Mouse (Mus musculus) midbrain, embryonic 15.5 days (tissue): ENCODE results near the gene Pear1. TPM values are rescaled to one million over a fixed set of nuclear protein-coding genes. Genes with fewer than 3 reads are reported as not detected.

Source experiments
- ATAC-seq: fragments of 200-750 bp; cut with Nextera tagmentation; replicated peaks from 2 replicates; pipeline ENCODE4 v1.8.0; 2017; ENCODE audit warnings: moderate TSS enrichment
- H3K27ac ChIP-seq: fragments of 300-500 bp; sonication (generic); 2 replicates; pipeline ENCODE4 v1.5.1; 2015; ENCODE audit warnings: mild to moderate bottlenecking, inconsistent platforms
- H3K27me3 ChIP-seq: fragments of 300-500 bp; sonication (generic); replicated peaks from 2 replicates; pipeline ENCODE4 v1.6.1; 2015; ENCODE audit warnings: inconsistent platforms
- H3K36me3 ChIP-seq: fragments of 300-500 bp; sonication (generic); replicated peaks from 2 replicates; pipeline ENCODE4 v1.6.1; 2015; ENCODE audit warnings: inconsistent platforms
- H3K4me1 ChIP-seq: fragments of 300-500 bp; sonication (generic); 2 replicates; pipeline ENCODE4 v1.6.1; 2015; ENCODE audit warnings: inconsistent platforms
- H3K4me2 ChIP-seq: fragments of 300-500 bp; sonication (generic); 2 replicates; pipeline ENCODE4 v1.6.1; 2015; ENCODE audit warnings: inconsistent platforms, mild to moderate bottlenecking, moderate library complexity
- H3K4me3 ChIP-seq: fragments of 300-500 bp; sonication (generic); 2 replicates; pipeline ENCODE4 v1.5.1; 2015; ENCODE audit warnings: mild to moderate bottlenecking, inconsistent platforms
- H3K9ac ChIP-seq: fragments of 300-500 bp; sonication (generic); 2 replicates; pipeline ENCODE4 v1.6.1; 2015; ENCODE audit warnings: mild to moderate bottlenecking, inconsistent platforms
- H3K9me3 ChIP-seq: fragments of 300-500 bp; sonication (generic); 2 replicates; pipeline ENCODE4 v1.6.1; 2016; ENCODE audit warnings: inconsistent platforms
- WGBS: fragments of 180-500 bp; shearing (Covaris S2); methylation state at CpG from one replicate; pipeline ENCODE4 v1.1.7; 2015; ENCODE audit warnings: mixed read lengths; 5-methylcytosine and 5-hydroxymethylcytosine counted together
- polyA plus RNA-seq: library from polyadenylated mRNA; unstranded; fragments of >200 nt; fragmentation: Nextera tagmentation; extraction: Ambion mirVana; gene quantifications from 2 replicates; pipeline ENCODE4 v1.2.1, GENCODE M21; 2015

Pear1 gene
- polyA plus RNA-seq, 1 experiment from 2014 or later, result 8.6 TPM

DNA sequence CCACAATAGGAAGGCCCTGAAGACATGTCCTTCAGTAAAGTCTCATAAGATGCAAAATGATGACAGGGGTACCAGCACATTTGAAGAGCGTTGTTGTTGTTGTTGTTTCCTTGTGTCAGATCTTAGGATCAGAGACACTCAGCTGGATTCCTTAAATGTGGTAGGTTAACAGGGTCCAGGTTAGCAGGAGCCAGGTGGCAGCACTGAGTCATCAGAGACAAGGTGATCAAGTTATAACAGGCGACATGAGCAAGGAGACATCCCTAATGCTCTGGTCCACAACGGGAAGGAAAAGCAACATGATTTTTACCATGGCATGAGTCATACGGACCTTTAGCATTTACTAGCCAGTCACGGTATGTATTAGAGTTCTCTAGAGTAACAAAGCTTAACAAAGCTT, 9.4 kb upstream of the Pear1 start:
- Histone ChIP-seq H3K27ac (no peak overlapping the region), H3K27me3 (no peaks in the 10 kb centered on the region), H3K9me3 (no peaks in the 10 kb centered on the region), H3K4me1 (no peaks in the 10 kb centered on the region), H3K36me3 (no peaks in the 10 kb centered on the region), H3K4me2 (no peak overlapping the region), H3K4me3 (no peak overlapping the region), H3K9ac (no peak overlapping the region)
- 73% methylated on average over 5 of the region's 5 CpGs for WGBS
- ATAC-seq, result no peak

DNA sequence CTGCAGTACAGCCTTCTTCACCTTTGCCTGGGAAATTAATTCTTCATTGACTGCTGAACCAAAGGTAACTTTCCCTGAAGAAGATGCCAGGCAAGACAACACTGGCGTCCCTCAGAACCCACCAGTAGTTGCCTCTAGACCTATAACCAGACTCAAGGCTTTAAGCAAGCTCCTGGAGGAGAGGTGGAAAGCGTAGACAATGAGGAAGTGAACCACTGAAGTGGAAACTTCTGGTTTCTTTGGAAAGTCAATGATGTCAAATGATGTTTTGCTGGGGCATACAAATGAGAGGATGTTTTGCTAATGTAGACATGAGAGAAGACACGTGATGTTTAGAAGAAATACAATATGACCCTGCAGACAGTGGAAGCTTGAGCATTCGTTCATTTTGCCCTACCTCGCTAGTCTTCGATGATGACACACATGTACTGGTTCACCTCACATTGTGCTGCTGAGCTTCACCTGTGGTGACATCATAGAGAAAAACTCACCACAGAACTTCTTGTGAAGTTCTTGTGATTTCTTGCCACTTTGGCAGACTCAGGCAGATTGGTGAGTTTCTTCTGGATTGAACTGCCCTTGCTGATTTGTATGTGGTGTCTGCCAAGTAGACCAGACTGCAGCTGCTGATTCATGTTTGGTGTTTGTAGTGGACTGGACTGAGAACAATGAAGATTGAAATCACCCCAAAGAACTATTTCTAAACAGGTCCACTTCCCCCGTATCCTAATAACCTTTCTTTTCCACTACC, 8.2 kb upstream of the Pear1 start:
- Histone ChIP-seq H3K27me3 (no peaks in the 10 kb centered on the region), H3K9me3 (no peaks in the 10 kb centered on the region), H3K4me1 (no peaks in the 10 kb centered on the region), H3K9ac (no peak overlapping the region), H3K4me3 (no peak overlapping the region), H3K36me3 (no peaks in the 10 kb centered on the region), H3K27ac (no peak overlapping the region), H3K4me2 (no peak overlapping the region)
- 87% methylated on average over 7 of the region's 7 CpGs for WGBS
- no peak for ATAC-seq

DNA sequence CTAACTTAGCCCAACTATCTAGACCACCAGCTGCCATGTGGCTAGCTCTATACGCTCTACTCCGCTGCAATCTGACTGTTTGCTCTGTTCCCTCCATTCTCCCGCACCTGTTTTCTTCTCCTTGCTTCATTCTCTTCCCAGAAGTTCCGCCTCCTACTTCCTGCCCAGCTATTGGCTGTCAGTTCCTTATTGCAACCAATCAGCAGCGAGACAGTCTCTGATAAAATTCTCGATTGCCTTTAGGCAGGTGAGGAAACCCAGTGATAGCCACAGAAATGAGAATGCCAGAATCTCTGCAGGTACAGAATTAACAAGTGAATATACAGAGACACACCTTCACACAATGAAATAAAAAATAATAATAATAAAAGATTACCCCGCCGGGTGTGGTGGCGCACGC, 4.9 kb upstream of the Pear1 start:
- H3K9me3 ChIP-seq, result no peaks in the 10 kb centered on the region
- H3K36me3 ChIP-seq, result no peaks in the 10 kb centered on the region
- H3K4me3 ChIP-seq, result no peak overlapping the region
- 56% methylated on average over 10 of the region's 10 CpGs for WGBS
- H3K27ac ChIP-seq, result no peak overlapping the region
- no peak overlapping the region for H3K4me2 ChIP-seq
- no peak for ATAC-seq
- H3K4me1 ChIP-seq, result no peaks in the 10 kb centered on the region
- no peak overlapping the region for H3K9ac ChIP-seq
- no peaks in the 10 kb centered on the region for H3K27me3 ChIP-seq

DNA sequence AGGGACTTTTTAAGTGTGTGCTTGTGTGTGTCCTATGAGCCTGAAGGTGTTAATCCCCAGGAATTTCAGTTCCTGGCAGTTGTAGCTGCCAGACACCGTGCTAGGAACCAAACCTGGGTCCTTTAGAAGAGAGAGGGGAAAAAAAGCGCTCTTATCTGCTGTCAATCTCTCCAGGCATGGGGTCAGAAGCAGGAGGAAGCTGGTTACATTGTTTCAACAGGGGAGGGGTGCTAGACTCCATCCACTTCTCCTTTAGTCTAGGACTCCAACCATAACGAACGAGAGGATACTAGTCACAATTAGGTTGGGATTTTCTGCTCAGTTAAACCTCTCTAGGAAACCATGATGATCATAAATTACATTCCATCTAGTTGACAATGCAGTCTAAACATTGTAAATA, 4.3 kb upstream of the Pear1 start:
- Histone ChIP-seq H3K9ac (no peak overlapping the region), H3K36me3 (no peaks in the 10 kb centered on the region), H3K27ac (no peak overlapping the region), H3K9me3 (no peaks in the 10 kb centered on the region), H3K4me1 (no peaks in the 10 kb centered on the region), H3K4me2 (no peak overlapping the region), H3K4me3 (no peak overlapping the region), H3K27me3 (no peaks in the 10 kb centered on the region)
- WGBS, result 63% methylated on average over 4 of the region's 4 CpGs
- no peak for ATAC-seq

DNA sequence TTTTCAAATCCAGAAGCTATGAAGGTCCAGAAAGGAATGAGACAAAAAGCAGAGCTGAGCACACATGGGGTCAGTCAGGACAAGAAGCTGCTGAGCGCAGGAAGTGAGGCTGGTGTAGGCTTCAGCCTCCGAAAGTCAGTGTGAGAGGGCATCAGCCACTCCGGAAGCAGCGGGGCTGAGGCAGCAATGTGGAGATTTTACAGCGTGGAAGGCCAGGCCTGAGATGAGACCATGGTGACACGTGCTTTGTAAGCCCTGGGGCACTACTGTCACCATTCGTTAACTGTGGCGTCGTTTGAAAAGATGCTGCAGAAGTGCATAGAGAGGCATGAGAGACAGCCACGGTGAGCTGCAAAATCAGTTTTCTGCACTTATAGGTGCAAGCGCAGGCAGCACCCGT, 5.9 kb downstream of the Pear1 start:
- H3K4me3 ChIP-seq, result no peak overlapping the region
- H3K9ac ChIP-seq, result no peak overlapping the region
- no peak overlapping the region for H3K27ac ChIP-seq
- H3K4me2 ChIP-seq, result no peak overlapping the region
- no peaks in the 10 kb centered on the region for H3K36me3 ChIP-seq
- peaks cover 4% of the 10 kb centered on the region for H3K4me1 ChIP-seq
- H3K27me3 ChIP-seq, result 0 out of 2 replicates have a peak, but pooled peaks cover 4% of the 10 kb centered on the region
- WGBS, result 50% methylated on average over 12 of the region's 12 CpGs
- 0 out of 2 replicates have a peak, but pooled peaks have one; percentile 39 for ATAC-seq
- H3K9me3 ChIP-seq, result no peaks in the 10 kb centered on the region

DNA sequence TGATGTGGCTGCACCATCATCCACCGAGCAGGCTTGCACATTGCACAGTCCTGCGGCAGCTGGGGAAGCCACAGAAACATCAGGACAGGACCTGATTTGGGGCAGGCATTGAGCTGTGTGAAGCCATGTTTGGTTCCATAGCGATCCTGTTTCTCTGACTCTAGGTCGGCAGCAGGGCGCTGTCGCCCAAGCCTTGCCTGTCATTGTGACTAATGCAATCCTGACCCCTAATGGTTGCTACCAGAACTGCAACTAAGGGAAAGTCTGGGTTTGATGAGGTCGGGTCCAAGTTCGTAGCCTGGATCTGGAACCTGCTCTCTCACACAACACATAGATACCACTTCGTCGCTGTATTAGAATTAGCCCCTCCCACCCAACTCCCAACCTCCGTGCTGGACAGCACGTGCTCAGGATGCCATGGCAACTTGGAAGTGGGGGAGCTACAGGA, 7.4 kb downstream of the Pear1 start:
- H3K27me3 ChIP-seq, result peaks cover 4% of the 10 kb centered on the region; the same call in 1 of the 2 replicates
- peak overlapping the region; percentile 6; the same call in 1 of the 2 replicates for H3K4me2 ChIP-seq
- H3K9ac ChIP-seq, result no peak overlapping the region
- H3K36me3 ChIP-seq, result no peaks in the 10 kb centered on the region
- WGBS, result 6% methylated on average over 12 of the region's 12 CpGs
- ATAC-seq, result peak; percentile 76; the same call in 1 of the 2 replicates
- H3K4me3 ChIP-seq, result no peak overlapping the region
- no peaks in the 10 kb centered on the region for H3K9me3 ChIP-seq
- H3K27ac ChIP-seq, result no peak overlapping the region
- peaks cover 4% of the 10 kb centered on the region for H3K4me1 ChIP-seq

DNA sequence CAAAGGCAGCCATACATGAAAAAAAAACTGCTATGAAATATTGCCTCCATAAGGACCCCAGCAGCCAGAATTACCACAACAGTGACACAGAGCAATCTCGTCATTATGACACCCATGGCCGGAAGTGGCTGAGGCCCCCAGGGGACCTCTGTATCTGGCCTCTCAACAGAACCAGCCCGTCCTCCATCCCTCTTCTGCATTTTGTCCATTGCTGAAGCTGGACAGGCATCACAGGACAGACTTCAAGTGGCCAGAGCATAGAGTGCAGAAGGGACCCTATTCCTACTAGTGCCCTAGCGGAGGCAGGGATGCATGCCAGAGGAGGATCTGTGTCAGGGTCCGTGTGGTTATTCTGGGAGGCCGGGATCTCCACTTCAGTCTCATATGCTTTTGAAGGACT, 7.9 kb downstream of the Pear1 start:
- peaks cover 4% of the 10 kb centered on the region for H3K4me1 ChIP-seq

DNA sequence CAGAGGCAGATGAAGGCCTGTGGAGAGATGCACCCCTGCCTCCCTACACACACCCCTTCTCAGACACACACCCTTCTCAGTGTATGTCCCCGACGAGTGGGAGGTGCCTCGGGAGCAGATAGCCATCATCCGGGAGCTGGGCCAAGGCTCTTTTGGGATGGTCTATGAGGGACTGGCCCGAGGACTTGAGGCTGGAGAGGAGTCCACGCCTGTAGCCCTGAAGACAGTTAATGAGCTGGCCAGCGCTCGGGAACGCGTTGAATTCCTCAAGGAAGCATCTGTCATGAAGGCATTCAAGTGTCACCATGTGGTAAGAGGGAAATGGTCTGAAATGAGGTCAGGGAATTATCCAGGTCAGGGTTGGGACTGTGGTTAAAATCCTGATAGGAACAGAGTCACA, 11.2 kb downstream of the Pear1 start:
- Histone ChIP-seq H3K27me3 (peaks cover 39% of the 10 kb centered on the region), H3K36me3 (no peaks in the 10 kb centered on the region), H3K4me1 (peaks cover 13% of the 10 kb centered on the region), H3K9ac (no peak overlapping the region), H3K27ac (no peak overlapping the region), H3K4me2 (no peak overlapping the region), H3K9me3 (no peaks in the 10 kb centered on the region), H3K4me3 (no peak overlapping the region)
- no peak for ATAC-seq
- 73% methylated on average over 10 of the region's 10 CpGs for WGBS

More for the DNA sequence above, 7.9 kb downstream of the Pear1 start:
- Histone ChIP-seq H3K4me3 (no peak overlapping the region), H3K27me3 (peaks cover 6% of the 10 kb centered on the region), H3K27ac (no peak overlapping the region), H3K9ac (no peak overlapping the region), H3K9me3 (no peaks in the 10 kb centered on the region), H3K4me2 (no peak overlapping the region), H3K36me3 (no peaks in the 10 kb centered on the region)
- no peak for ATAC-seq
- 66% methylated on average over 6 of the region's 6 CpGs for WGBS

DNA sequence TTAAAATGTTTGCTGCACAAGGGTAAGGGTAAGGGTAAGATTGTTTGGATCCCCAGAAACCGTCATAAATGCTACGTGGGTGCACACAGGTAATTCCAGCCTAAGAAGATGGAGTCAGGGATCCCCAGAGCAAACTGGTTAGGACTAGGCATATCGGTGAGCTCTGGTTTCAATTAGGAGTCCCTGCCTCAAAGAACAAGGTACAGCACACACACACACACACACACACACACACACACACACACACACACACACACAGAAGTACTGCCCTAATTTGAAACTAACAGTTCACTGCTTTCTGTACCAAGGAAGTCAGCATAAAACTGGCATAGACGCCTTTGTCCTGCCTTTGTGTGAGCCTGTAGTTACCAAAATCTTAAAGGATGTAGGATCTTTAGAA, 11.7 kb downstream of the Pear1 start:
- no peak for ATAC-seq
- Histone ChIP-seq H3K4me3 (no peak overlapping the region), H3K27me3 (peaks cover 41% of the 10 kb centered on the region), H3K9me3 (no peaks in the 10 kb centered on the region), H3K27ac (no peak overlapping the region), H3K4me2 (no peak overlapping the region), H3K4me1 (peaks cover 13% of the 10 kb centered on the region), H3K36me3 (no peaks in the 10 kb centered on the region), H3K9ac (no peak overlapping the region)
- WGBS, result 82% methylated on average over 4 of the region's 4 CpGs

DNA sequence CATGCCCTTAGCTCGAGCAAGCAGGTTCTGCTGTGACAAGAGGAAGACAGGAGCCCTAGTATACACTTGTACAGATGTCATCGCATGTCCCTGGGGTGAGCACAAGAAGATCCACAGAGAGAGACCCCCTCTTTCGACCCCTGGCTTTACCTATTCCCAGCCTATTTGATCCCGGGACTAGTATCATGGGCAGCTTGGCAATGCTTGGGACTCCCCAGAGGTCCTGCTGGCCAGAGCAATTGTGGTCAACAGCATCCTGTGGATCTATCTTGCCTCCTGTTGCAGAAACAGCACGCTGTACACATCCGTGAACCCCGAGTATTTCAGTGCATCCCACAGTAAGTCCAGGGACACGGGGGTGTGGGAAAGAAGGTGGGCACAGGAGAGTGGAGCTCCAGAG, 12.8 kb downstream of the Pear1 start:
- 83% methylated on average over 8 of the region's 8 CpGs for WGBS
- ATAC-seq, result no peak

DNA sequence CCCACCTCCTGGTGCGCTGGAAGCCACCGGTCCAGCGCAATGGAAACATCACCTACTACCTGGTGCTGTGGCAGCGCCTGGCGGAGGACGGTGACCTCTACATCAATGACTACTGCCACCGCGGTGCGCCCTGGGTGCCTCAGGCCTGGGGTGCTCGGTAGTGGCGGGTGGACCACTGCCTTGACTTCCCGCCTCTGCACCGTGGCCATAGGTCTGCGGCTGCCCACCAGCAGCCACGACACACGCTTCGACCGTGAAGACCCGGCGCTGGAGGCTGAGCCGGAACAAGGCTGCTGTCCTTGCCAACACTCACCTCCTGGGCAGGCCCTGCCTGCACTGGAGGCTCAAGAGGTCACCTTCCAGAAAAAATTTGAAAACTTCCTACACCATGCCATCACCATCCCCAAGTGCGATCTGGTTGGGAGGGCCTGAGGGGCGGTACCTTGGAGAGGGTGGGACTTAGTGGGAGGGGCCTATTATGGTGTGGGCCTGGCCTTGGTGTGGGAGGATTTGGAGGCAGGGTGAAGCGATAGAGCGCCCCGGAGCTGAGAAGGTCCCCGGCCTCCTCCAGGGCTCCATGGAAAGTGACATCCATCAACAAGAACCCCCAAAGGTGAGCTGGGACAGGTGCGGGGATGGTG, 14.7 kb downstream of the Pear1 start:
- Histone ChIP-seq H3K36me3 (no peaks in the 10 kb centered on the region), H3K27ac (no peak overlapping the region), H3K9ac (no peak overlapping the region), H3K9me3 (no peaks in the 10 kb centered on the region), H3K4me1 (peaks cover 9% of the 10 kb centered on the region), H3K27me3 (peaks cover 47% of the 10 kb centered on the region), H3K4me2 (peak overlapping the region; percentile 36), H3K4me3 (peak overlapping the region; percentile 13; the same call in 1 of the 2 replicates)
- WGBS, result 6% methylated on average over 28 of the region's 28 CpGs
- no peak for ATAC-seq

More for the DNA sequence above, 12.8 kb downstream of the Pear1 start:
- no peak overlapping the region for H3K4me3 ChIP-seq
- H3K9me3 ChIP-seq, result no peaks in the 10 kb centered on the region
- peaks cover 9% of the 10 kb centered on the region for H3K4me1 ChIP-seq
- no peak overlapping the region for H3K4me2 ChIP-seq
- H3K9ac ChIP-seq, result no peak overlapping the region
- no peak overlapping the region for H3K27ac ChIP-seq
- peaks cover 42% of the 10 kb centered on the region for H3K27me3 ChIP-seq
- H3K36me3 ChIP-seq, result no peaks in the 10 kb centered on the region

DNA sequence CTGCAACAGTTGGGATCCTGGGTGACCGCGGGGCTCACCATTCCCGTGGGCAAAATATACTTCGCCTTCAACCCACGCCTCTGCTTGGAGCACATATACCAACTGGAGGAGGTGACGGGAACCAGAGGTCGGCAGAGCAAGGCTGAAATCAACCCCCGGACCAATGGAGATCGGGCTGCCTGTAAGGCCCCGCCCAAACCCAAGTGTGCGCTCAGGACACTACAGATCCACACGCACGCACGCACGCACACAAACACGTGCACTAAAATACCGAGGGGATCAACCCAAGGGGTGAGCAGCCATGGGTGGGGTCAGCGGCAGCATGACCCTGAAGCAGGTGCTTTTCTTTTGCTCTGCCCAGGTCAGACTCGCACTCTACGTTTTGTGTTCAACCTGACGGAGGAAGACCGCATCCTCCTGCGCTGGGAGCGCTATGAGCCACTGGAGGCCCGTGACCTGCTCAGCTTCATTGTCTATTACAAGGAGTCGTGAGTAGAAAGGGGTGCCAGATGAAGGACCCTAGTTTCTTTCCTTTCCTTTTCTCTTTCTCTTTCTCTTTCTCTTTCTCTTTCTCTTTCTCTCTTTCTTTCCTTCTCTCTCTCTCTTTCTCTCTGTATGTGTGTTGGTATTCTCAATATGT, 19.9 kb downstream of the Pear1 start:
- Histone ChIP-seq H3K9ac (no peak overlapping the region), H3K27me3 (peaks cover 62% of the 10 kb centered on the region), H3K9me3 (no peaks in the 10 kb centered on the region), H3K4me3 (peak overlapping the region; percentile 22), H3K36me3 (no peaks in the 10 kb centered on the region), H3K4me2 (peak overlapping the region; percentile 43), H3K4me1 (peaks cover 8% of the 10 kb centered on the region), H3K27ac (no peak overlapping the region)
- 5% methylated on average over 26 of the region's 26 CpGs for WGBS
- no peak for ATAC-seq
